Mouse (Mus musculus) lung, embryonic 15.5 days (tissue): ENCODE measurements around the gene Efnb2. TPM values are rescaled to one million over a fixed set of nuclear protein-coding genes. Genes with fewer than 3 reads are reported as not detected.

ENCODE experiments used
- ATAC-seq: fragments of 200-750 bp; cut with Nextera tagmentation; 2 replicates; pipeline ENCODE4 v1.8.0; 2017; ENCODE audit warnings: moderate number of reproducible peaks, borderline replicate concordance; ENCODE audit not compliant: low FRiP score, low TSS enrichment; ENCODE audit errors: extremely low read depth
- H3K27ac ChIP-seq: fragments of 300-500 bp; sonication (generic); 2 replicates; pipeline ENCODE4 v1.5.1; 2015; ENCODE audit warnings: moderate library complexity, mild to moderate bottlenecking, inconsistent platforms
- H3K27me3 ChIP-seq: fragments of 300-500 bp; sonication (generic); 2 replicates; pipeline ENCODE4 v1.6.1; 2015; ENCODE audit warnings: inconsistent platforms
- H3K36me3 ChIP-seq: fragments of 300-500 bp; sonication (generic); 2 replicates; pipeline ENCODE4 v1.6.1; 2015; ENCODE audit warnings: inconsistent platforms
- H3K4me1 ChIP-seq: fragments of 300-500 bp; sonication (generic); 2 replicates; pipeline ENCODE4 v1.6.1; 2015; ENCODE audit warnings: inconsistent platforms
- H3K4me2 ChIP-seq: fragments of 300-500 bp; sonication (generic); 2 replicates; pipeline ENCODE4 v1.6.1; 2015; ENCODE audit warnings: inconsistent platforms, mild to moderate bottlenecking, moderate library complexity
- H3K4me3 ChIP-seq: fragments of 300-500 bp; sonication (generic); 2 replicates; pipeline ENCODE4 v1.5.1; 2015; ENCODE audit warnings: mild to moderate bottlenecking, inconsistent platforms
- H3K9ac ChIP-seq: fragments of 300-500 bp; sonication (generic); 2 replicates; pipeline ENCODE4 v1.6.1; 2015; ENCODE audit warnings: inconsistent platforms
- H3K9me3 ChIP-seq: fragments of 300-500 bp; sonication (generic); 2 replicates; pipeline ENCODE4 v1.6.1; 2016; ENCODE audit warnings: inconsistent platforms
- whole genome bisulfite sequencing: fragments of 180-500 bp; shearing (Covaris S2); methylation state at CpG from one replicate; pipeline ENCODE4 v1.1.7; 2015; 5-methylcytosine and 5-hydroxymethylcytosine counted together
- polyA plus RNA-seq: library from polyadenylated mRNA; unstranded; fragments of >200 nt; fragmentation: Nextera tagmentation; extraction: Ambion mirVana; gene quantifications from 2 replicates; pipeline ENCODE4 v1.2.1, GENCODE M21; 2015

Gene Efnb2
- polyA plus RNA-seq, 1 experiment from 2014 or later: 25.7 TPM

DNA sequence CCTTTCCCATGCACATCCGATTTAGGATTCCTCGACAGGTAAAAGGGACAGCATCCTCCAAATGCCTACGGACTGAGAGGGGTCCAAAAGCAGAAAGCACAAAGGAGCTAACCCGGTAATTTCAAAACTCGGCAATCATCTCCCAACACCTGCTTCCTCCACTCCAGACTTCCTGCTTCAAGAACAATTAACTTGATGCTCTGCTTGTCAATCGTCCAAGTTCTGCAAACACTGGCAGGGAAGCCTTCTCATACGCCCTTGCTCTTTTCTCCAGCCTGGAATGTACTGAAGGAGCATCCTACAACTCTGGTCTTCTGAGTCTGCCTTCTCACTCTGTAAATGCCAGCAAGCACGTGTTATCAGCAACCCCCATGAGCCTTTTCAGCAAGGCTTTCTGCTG is 37.6 kb downstream of the Efnb2 start:
- Histone ChIP-seq H3K36me3 (peaks cover 32% of the 10 kb centered on the region), H3K4me2 (no peak overlapping the region), H3K4me3 (no peak overlapping the region), H3K27ac (peak overlapping the region; percentile 32; the same call in 1 of the 2 replicates), H3K9ac (no peak overlapping the region), H3K27me3 (no peaks in the 10 kb centered on the region), H3K9me3 (no peaks in the 10 kb centered on the region), H3K4me1 (peaks cover 19% of the 10 kb centered on the region)
- WGBS: 30% methylated on average over 8 of the region's 8 CpGs
- no peak for ATAC-seq

DNA sequence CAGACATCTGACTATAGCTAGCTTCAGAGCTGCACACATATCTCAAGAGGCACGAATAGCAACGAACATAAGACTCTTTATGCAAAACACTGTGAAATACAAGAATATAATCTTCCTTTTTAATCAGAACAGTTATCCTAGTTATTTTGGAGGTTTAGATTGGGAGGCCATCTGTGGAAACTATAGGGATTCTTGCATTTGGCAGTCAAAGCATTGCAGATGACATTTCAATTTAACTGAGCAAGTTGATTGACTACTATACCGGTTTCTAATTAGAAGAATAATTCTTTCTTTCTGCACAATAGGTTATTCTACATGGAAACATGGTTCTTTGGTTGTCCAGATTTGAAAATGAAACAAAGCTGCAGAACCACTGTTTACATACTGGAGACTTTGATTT is 38.6 kb downstream of the Efnb2 start:
- Histone ChIP-seq H3K27me3 (no peaks in the 10 kb centered on the region), H3K9me3 (no peaks in the 10 kb centered on the region), H3K36me3 (peaks cover 41% of the 10 kb centered on the region), H3K4me1 (peaks cover 19% of the 10 kb centered on the region), H3K9ac (no peak overlapping the region), H3K4me2 (no peak overlapping the region), H3K4me3 (no peak overlapping the region), H3K27ac (no peak overlapping the region)
- ATAC-seq: no peak
- 85% methylated on average over 3 of the region's 3 CpGs for WGBS

DNA sequence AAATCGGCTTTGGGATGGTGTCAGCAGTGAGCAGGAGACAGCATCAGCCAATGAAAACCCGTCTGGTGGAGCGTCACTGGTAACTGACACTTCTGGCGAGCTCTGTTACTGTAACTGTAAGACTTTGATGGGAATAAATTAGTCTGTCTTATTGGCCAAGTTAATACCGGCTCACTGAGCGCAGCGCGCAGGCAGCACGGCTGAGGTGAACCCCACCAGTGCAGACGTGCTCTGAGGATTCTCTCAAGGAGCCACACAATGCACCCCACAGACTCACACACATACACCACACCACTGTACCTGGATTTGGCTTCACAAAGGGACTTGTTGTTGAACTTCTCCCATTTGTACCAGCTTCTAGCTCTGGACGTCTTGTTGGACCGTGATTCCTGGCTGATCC is 39.0 kb downstream of the Efnb2 start:
- ATAC-seq: no peak
- WGBS: 85% methylated on average over 12 of the region's 12 CpGs
- H3K27ac ChIP-seq: no peak overlapping the region
- H3K27me3 ChIP-seq: no peaks in the 10 kb centered on the region
- H3K4me1 ChIP-seq: peaks cover 19% of the 10 kb centered on the region
- no peaks in the 10 kb centered on the region for H3K9me3 ChIP-seq
- no peak overlapping the region for H3K9ac ChIP-seq
- H3K4me2 ChIP-seq: no peak overlapping the region
- peaks cover 42% of the 10 kb centered on the region for H3K36me3 ChIP-seq
- H3K4me3 ChIP-seq: no peak overlapping the region

DNA sequence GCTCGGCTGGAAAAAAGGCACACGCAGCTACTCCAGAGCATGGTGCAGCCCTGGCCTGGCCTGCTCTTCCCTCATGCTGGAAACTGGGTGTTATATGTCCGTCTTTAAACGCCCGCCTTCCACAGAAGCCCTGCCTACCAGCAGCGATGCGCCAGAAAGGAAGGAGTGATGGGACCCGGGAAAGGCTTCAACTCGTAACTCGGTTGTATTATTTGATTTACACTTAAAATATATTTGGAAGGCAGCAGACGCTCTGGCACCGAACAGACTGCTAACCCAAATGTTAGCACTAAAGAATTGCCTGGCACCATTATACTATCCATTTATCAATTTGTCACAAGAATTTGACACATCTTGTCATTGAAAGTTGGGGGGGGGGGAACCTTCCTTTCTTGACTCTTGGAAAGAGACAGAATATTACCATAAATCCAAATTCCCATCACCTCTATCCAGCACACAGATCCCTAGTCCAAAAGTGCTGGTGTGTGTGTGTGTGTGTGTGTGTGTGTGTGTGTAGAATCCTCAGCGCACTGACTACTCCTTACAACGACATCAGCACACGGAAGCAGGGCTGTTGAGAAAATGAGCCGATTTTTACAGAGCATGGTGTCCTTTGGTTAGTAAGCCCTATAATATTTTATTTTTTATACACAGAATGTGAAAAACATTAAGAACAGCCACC is 39.7 kb downstream of the Efnb2 start:
- Histone ChIP-seq H3K4me3 (no peak overlapping the region), H3K27me3 (no peaks in the 10 kb centered on the region), H3K27ac (no peak overlapping the region), H3K9me3 (no peaks in the 10 kb centered on the region), H3K4me1 (peaks cover 19% of the 10 kb centered on the region), H3K9ac (no peak overlapping the region), H3K36me3 (peaks cover 48% of the 10 kb centered on the region), H3K4me2 (no peak overlapping the region)
- no peak for ATAC-seq
- WGBS: 82% methylated on average over 16 of the region's 16 CpGs

DNA sequence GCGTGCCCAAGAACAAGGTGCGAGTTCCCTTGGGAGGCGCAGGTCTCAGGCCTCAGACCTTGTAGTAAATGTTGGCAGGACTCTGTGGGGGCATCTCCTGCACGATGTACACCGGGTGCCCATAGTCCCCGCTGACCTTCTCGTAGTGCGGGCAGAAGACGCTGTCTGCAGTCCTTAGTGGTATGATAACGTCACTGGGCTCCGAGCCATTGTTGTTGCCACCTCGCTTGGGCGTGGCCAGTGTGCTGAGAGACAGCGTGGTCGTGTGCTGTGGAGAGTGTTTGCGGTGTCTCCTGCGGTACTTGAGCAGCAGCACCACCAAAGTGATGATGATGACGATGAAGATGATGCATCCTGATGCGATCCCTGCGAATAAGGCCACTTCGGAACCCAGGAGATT is 40.5 kb downstream of the Efnb2 start:
- Histone ChIP-seq H3K4me1 (peaks cover 19% of the 10 kb centered on the region), H3K27ac (0 out of 2 replicates have a peak overlapping the region, but pooled peaks have one; percentile 37), H3K9me3 (no peaks in the 10 kb centered on the region), H3K36me3 (peaks cover 45% of the 10 kb centered on the region), H3K27me3 (no peaks in the 10 kb centered on the region), H3K4me2 (no peak overlapping the region), H3K9ac (no peak overlapping the region), H3K4me3 (no peak overlapping the region)
- 89% methylated on average over 21 of the region's 21 CpGs for WGBS
- no peak for ATAC-seq

GRCm38 (mm10) chr8:8619221-8620194 is 41.5 kb downstream of the Efnb2 start:
- no peak overlapping the region for H3K4me3 ChIP-seq
- peak; percentile 67; the same call in 1 of the 2 replicates for ATAC-seq
- H3K9me3 ChIP-seq: no peaks in the 10 kb centered on the region
- 56% methylated on average over 19 of the region's 19 CpGs for WGBS
- peaks cover 45% of the 10 kb centered on the region for H3K36me3 ChIP-seq
- no peak overlapping the region for H3K4me2 ChIP-seq
- H3K9ac ChIP-seq: no peak overlapping the region
- H3K27me3 ChIP-seq: no peaks in the 10 kb centered on the region
- peaks cover 9% of the 10 kb centered on the region for H3K4me1 ChIP-seq
- H3K27ac ChIP-seq: peak overlapping the region; percentile 37

DNA sequence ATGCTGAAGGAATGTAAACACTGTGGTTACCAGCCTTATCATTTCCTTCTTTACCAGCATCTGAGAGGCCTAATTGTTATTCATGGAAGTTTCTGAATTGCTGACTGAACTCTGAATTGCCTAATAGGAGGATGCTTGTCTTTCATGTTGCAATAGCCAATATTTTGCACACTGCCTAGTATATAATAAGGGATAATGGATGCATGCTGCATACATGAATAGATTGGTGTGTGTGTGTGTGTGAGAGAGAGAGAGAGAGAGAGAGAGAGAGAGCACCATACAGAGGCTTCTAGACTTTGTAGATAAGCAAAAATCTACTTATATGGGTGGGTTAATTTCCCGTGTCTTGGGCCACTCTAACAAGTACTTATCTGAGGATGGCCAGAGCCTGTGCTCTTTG is 47.2 kb downstream of the Efnb2 start:
- no peak for ATAC-seq
- no peaks in the 10 kb centered on the region for H3K27me3 ChIP-seq
- no peaks in the 10 kb centered on the region for H3K4me1 ChIP-seq
- no peaks in the 10 kb centered on the region for H3K9me3 ChIP-seq
- no peak overlapping the region for H3K27ac ChIP-seq
- H3K4me2 ChIP-seq: no peak overlapping the region
- WGBS: 45% methylated on average over 1 of the region's 1 CpGs
- H3K4me3 ChIP-seq: no peak overlapping the region
- peaks cover 16% of the 10 kb centered on the region for H3K36me3 ChIP-seq
- H3K9ac ChIP-seq: no peak overlapping the region

GRCm38 (mm10) chr8:8611928-8612327 is 49.1 kb downstream of the Efnb2 start:
- 82% methylated on average over 4 of the region's 4 CpGs for WGBS

GRCm38 (mm10) chr8:8609791-8610190 is 51.3 kb downstream of the Efnb2 start:
- H3K9me3 ChIP-seq: no peaks in the 10 kb centered on the region
- 0 out of 2 replicates have a peak, but pooled peaks cover 3% of the 10 kb centered on the region for H3K4me1 ChIP-seq
- H3K4me2 ChIP-seq: no peak overlapping the region
- H3K27me3 ChIP-seq: no peaks in the 10 kb centered on the region
- H3K36me3 ChIP-seq: no peaks in the 10 kb centered on the region
- 22% methylated on average over 7 of the region's 7 CpGs for WGBS
- H3K9ac ChIP-seq: no peak overlapping the region
- H3K4me3 ChIP-seq: no peak overlapping the region
- no peak overlapping the region for H3K27ac ChIP-seq
- no peak for ATAC-seq

More at GRCm38 (mm10) chr8:8611928-8612327, 49.1 kb downstream of the Efnb2 start:
- Histone ChIP-seq H3K36me3 (peaks cover 5% of the 10 kb centered on the region; the same call in 1 of the 2 replicates), H3K27me3 (no peaks in the 10 kb centered on the region), H3K4me1 (no peaks in the 10 kb centered on the region), H3K9me3 (no peaks in the 10 kb centered on the region), H3K9ac (no peak overlapping the region), H3K27ac (no peak overlapping the region), H3K4me3 (no peak overlapping the region), H3K4me2 (no peak overlapping the region)
- ATAC-seq: no peak

GRCm38 (mm10) chr8:8609141-8609540 is 51.9 kb downstream of the Efnb2 start:
- Histone ChIP-seq H3K9ac (no peak overlapping the region), H3K27ac (no peak overlapping the region), H3K9me3 (no peaks in the 10 kb centered on the region), H3K4me1 (0 out of 2 replicates have a peak, but pooled peaks cover 3% of the 10 kb centered on the region), H3K27me3 (no peaks in the 10 kb centered on the region), H3K4me2 (no peak overlapping the region), H3K36me3 (no peaks in the 10 kb centered on the region), H3K4me3 (no peak overlapping the region)
- no peak; the same call in 1 of the 2 replicates for ATAC-seq
- 33% methylated on average over 5 of the region's 5 CpGs for WGBS

GRCm38 (mm10) chr8:8605621-8606020 is 55.4 kb downstream of the Efnb2 start:
- Histone ChIP-seq H3K27ac (no peak overlapping the region), H3K9ac (no peak overlapping the region)
- WGBS: 49% methylated on average over 4 of the region's 4 CpGs

GRCm38 (mm10) chr8:8603875-8604274 is 57.2 kb downstream of the Efnb2 start:
- H3K9me3 ChIP-seq: no peaks in the 10 kb centered on the region
- no peaks in the 10 kb centered on the region for H3K27me3 ChIP-seq
- ATAC-seq: no peak
- H3K4me2 ChIP-seq: no peak overlapping the region
- 36% methylated on average over 6 of the region's 6 CpGs for WGBS
- H3K4me1 ChIP-seq: peaks cover 13% of the 10 kb centered on the region; the same call in 1 of the 2 replicates
- no peak overlapping the region for H3K4me3 ChIP-seq
- no peak overlapping the region for H3K9ac ChIP-seq
- H3K27ac ChIP-seq: no peak overlapping the region
- H3K36me3 ChIP-seq: no peaks in the 10 kb centered on the region

More at GRCm38 (mm10) chr8:8605621-8606020, 55.4 kb downstream of the Efnb2 start:
- H3K4me2 ChIP-seq: no peak overlapping the region
- no peaks in the 10 kb centered on the region for H3K9me3 ChIP-seq
- ATAC-seq: no peak
- H3K4me3 ChIP-seq: no peak overlapping the region
- H3K27me3 ChIP-seq: no peaks in the 10 kb centered on the region
- no peaks in the 10 kb centered on the region for H3K36me3 ChIP-seq
- peaks cover 13% of the 10 kb centered on the region; the same call in 1 of the 2 replicates for H3K4me1 ChIP-seq
